Mouse (Mus musculus) neural tube, embryonic 12.5 days (tissue): ENCODE data around the gene Hpcal1. TPM values are rescaled to one million over a fixed set of nuclear protein-coding genes. Genes with fewer than 3 reads are reported as not detected.
"Not testable (repeated sequence)": the region's sequence is repeated elsewhere in the genome, so short reads cannot be mapped to it uniquely, and the experiment has no call there.

ENCODE experiments used
- ATAC-seq: fragments of 200-750 bp; cut with Nextera tagmentation; 2 replicates; pipeline ENCODE4 v1.8.0; 2017; ENCODE audit warnings: low read depth, mild to moderate bottlenecking, moderate TSS enrichment, moderate library complexity; ENCODE audit not compliant: low FRiP score
- H3K27ac ChIP-seq: fragments of 300-500 bp; sonication (generic); 2 replicates; pipeline ENCODE4 v1.5.1; 2016
- H3K27me3 ChIP-seq: fragments of 300-500 bp; sonication (generic); replicated peaks from 2 replicates; pipeline ENCODE4 v1.6.1; 2016; ENCODE audit warnings: mild to moderate bottlenecking
- H3K36me3 ChIP-seq: fragments of 300-500 bp; sonication (generic); 2 replicates; pipeline ENCODE4 v1.6.1; 2016; ENCODE audit warnings: mild to moderate bottlenecking
- H3K4me1 ChIP-seq: fragments of 300-500 bp; sonication (generic); 2 replicates; pipeline ENCODE4 v1.6.1; 2016
- H3K4me2 ChIP-seq: fragments of 300-500 bp; sonication (generic); replicated peaks from 2 replicates; pipeline ENCODE4 v1.6.1; 2016; ENCODE audit warnings: mild to moderate bottlenecking
- H3K4me3 ChIP-seq: fragments of 300-500 bp; sonication (generic); 2 replicates; pipeline ENCODE4 v1.5.1; 2016
- H3K9ac ChIP-seq: fragments of 300-500 bp; sonication (generic); 2 replicates; pipeline ENCODE4 v1.6.1; 2016; ENCODE audit warnings: mild to moderate bottlenecking
- H3K9me3 ChIP-seq: fragments of 300-500 bp; sonication (generic); 2 replicates; pipeline ENCODE4 v1.6.1; 2016; ENCODE audit warnings: mild to moderate bottlenecking
- WGBS: fragments of 180-500 bp; shearing (Covaris S2); methylation state at CpG from one replicate; pipeline ENCODE4 v1.1.7; 2016; 5-methylcytosine and 5-hydroxymethylcytosine counted together
- polyA plus RNA-seq: library from polyadenylated mRNA; unstranded; fragments of >200 nt; fragmentation: Nextera tagmentation; extraction: Ambion mirVana; gene quantifications from 2 replicates; pipeline ENCODE4 v1.2.1, GENCODE M21; 2016

Hpcal1 gene
- polyA plus RNA-seq, 1 experiment from 2014 or later, result 38.6 TPM

- H3K27me3 ChIP-seq, result no peaks in the 10 kb centered on the region
- ATAC-seq, result peak; percentile 41; the same call in 1 of the 2 replicates
- no peaks in the 10 kb centered on the region for H3K36me3 ChIP-seq
- H3K27ac ChIP-seq, result no peak overlapping the region
- peaks cover 4% of the 10 kb centered on the region; the same call in 1 of the 2 replicates for H3K4me1 ChIP-seq
- H3K4me3 ChIP-seq, result no peak overlapping the region
- no peak overlapping the region for H3K9ac ChIP-seq
- no peaks in the 10 kb centered on the region for H3K9me3 ChIP-seq
- 17% methylated on average over 3 of the region's 3 CpGs for WGBS
- H3K4me2 ChIP-seq, result no peak overlapping the region
Observed at GRCm38 (mm10) chr12:17778320-17778719, 87.7 kb downstream of the Hpcal1 start.

GRCm38 (mm10) chr12:17779093-17779492, 88.4 kb downstream of the Hpcal1 start:
- Histone ChIP-seq H3K4me3 (no peak overlapping the region), H3K4me1 (peaks cover 4% of the 10 kb centered on the region; the same call in 1 of the 2 replicates), H3K9ac (no peak overlapping the region), H3K27me3 (no peaks in the 10 kb centered on the region), H3K36me3 (no peaks in the 10 kb centered on the region), H3K27ac (no peak overlapping the region), H3K4me2 (no peak overlapping the region), H3K9me3 (no peaks in the 10 kb centered on the region)
- ATAC-seq, result no peak
- 16% methylated on average over 3 of the region's 3 CpGs for WGBS

GRCm38 (mm10) chr12:17789486-17789885, 98.8 kb downstream of the Hpcal1 start:
- H3K27ac ChIP-seq, result no peak overlapping the region
- 52% methylated on average over 3 of the region's 3 CpGs for WGBS
- H3K27me3 ChIP-seq, result no peaks in the 10 kb centered on the region
- no peak overlapping the region for H3K4me3 ChIP-seq
- ATAC-seq, result no peak
- H3K9ac ChIP-seq, result no peak overlapping the region
- H3K4me1 ChIP-seq, result no peaks in the 10 kb centered on the region
- H3K4me2 ChIP-seq, result no peak overlapping the region
- H3K36me3 ChIP-seq, result peaks cover 3% of the 10 kb centered on the region; the same call in 1 of the 2 replicates
- H3K9me3 ChIP-seq, result no peaks in the 10 kb centered on the region

GRCm38 (mm10) chr12:17791111-17791510, 100.5 kb downstream of the Hpcal1 start:
- WGBS, result 90% methylated on average over 6 of the region's 6 CpGs
- H3K9ac ChIP-seq, result no peak overlapping the region
- no peak overlapping the region for H3K4me3 ChIP-seq
- no peak overlapping the region for H3K27ac ChIP-seq
- H3K4me1 ChIP-seq, result no peaks in the 10 kb centered on the region
- H3K36me3 ChIP-seq, result peaks cover 3% of the 10 kb centered on the region; the same call in 1 of the 2 replicates
- no peaks in the 10 kb centered on the region for H3K9me3 ChIP-seq
- no peak for ATAC-seq
- H3K27me3 ChIP-seq, result no peaks in the 10 kb centered on the region
- no peak overlapping the region for H3K4me2 ChIP-seq

- ATAC-seq, result no peak
- H3K27ac ChIP-seq, result no peak overlapping the region
- no peaks in the 10 kb centered on the region for H3K36me3 ChIP-seq
- no peaks in the 10 kb centered on the region for H3K27me3 ChIP-seq
- 87% methylated on average over 1 of the region's 1 CpGs for WGBS
- H3K4me2 ChIP-seq, result no peak overlapping the region
- H3K9ac ChIP-seq, result no peak overlapping the region
- no peaks in the 10 kb centered on the region for H3K4me1 ChIP-seq
- H3K9me3 ChIP-seq, result no peaks in the 10 kb centered on the region
- H3K4me3 ChIP-seq, result no peak overlapping the region
Observed at GRCm38 (mm10) chr12:17792756-17793155, 102.1 kb downstream of the Hpcal1 start.

- H3K4me1 ChIP-seq, result no peaks in the 10 kb centered on the region
- H3K27ac ChIP-seq, result no peak overlapping the region
- ATAC-seq, result no peak
- 62% methylated on average over 3 of the region's 3 CpGs for WGBS
- no peaks in the 10 kb centered on the region for H3K36me3 ChIP-seq
- H3K9ac ChIP-seq, result no peak overlapping the region
- H3K4me2 ChIP-seq, result no peak overlapping the region
- no peaks in the 10 kb centered on the region for H3K9me3 ChIP-seq
- H3K4me3 ChIP-seq, result no peak overlapping the region
- no peaks in the 10 kb centered on the region for H3K27me3 ChIP-seq
Observed at GRCm38 (mm10) chr12:17795660-17796278, 105.1 kb downstream of the Hpcal1 start.

- H3K4me1 ChIP-seq, H3K4me3 ChIP-seq, H3K27ac ChIP-seq, H3K27me3 ChIP-seq, H3K4me2 ChIP-seq, H3K36me3 ChIP-seq, ATAC-seq, H3K9me3 ChIP-seq, H3K9ac ChIP-seq: not testable (repeated sequence)
- 85% methylated on average over 11 of the region's 11 CpGs for WGBS
Observed at GRCm38 (mm10) chr12:17798261-17798660, 107.6 kb downstream of the Hpcal1 start.

- no peaks in the 10 kb centered on the region for H3K36me3 ChIP-seq
- H3K4me3 ChIP-seq, result no peak overlapping the region
- H3K4me2 ChIP-seq, result no peak overlapping the region
- no peak overlapping the region for H3K27ac ChIP-seq
- no peaks in the 10 kb centered on the region for H3K9me3 ChIP-seq
- H3K27me3 ChIP-seq, result no peaks in the 10 kb centered on the region
- 43% methylated on average over 2 of the region's 2 CpGs for WGBS
- no peak overlapping the region for H3K9ac ChIP-seq
- no peaks in the 10 kb centered on the region for H3K4me1 ChIP-seq
- ATAC-seq, result no peak
Observed at GRCm38 (mm10) chr12:17808542-17808941, 117.9 kb downstream of the Hpcal1 start.

- not testable (repeated sequence) for H3K27ac ChIP-seq, H3K4me3 ChIP-seq, H3K4me1 ChIP-seq, H3K27me3 ChIP-seq, H3K9ac ChIP-seq, H3K36me3 ChIP-seq, H3K4me2 ChIP-seq, ATAC-seq, H3K9me3 ChIP-seq
- WGBS, result 81% methylated on average over 1 of the region's 1 CpGs
Observed at GRCm38 (mm10) chr12:17835279-17835678, 144.6 kb downstream of the Hpcal1 start.

Other genes with a start within 250 kb of the Hpcal1 start
- 221 and 229 TPM in 2 replicates for gene Odc1, start 146.1 kb upstream of the Hpcal1 start, polyA plus RNA-seq